Mouse (Mus musculus): ENCODE data around the gene Rnf17.

- TF ChIP-seq CTCF (IDR thresholded peaks at IDR 0.05; ENCODE audit: insufficient read depth, low read depth, low read length) (no peak), POLR2A (IDR thresholded peaks at IDR 0.05; ENCODE audit: insufficient read depth, low read depth, low read length) (no peak)
These were observed 44.0 kb upstream of the Rnf17 start for GRCm38 (mm10) chr14:56358422-56358821.
